Mouse (Mus musculus) liver, adult 2 months (tissue): ENCODE data around the gene Peak1. TPM values are rescaled to one million over a fixed set of nuclear protein-coding genes. Genes with fewer than 3 reads are reported as not detected.

Experiments
- DNase-seq: peaks from one replicate; pipeline ENCODE4 v3.0.0-alpha.2; 2011; ENCODE audit warnings: low read depth, low spot score; ENCODE audit errors: extremely low read depth
- H3K27ac ChIP-seq: fragments of 200-500 bp; replicated peaks from 2 replicates; pipeline ENCODE4 v1.5.1; 2012; ENCODE audit warnings: low read depth, mild to moderate bottlenecking, control low read depth, inconsistent platforms, low read length; ENCODE audit not compliant: insufficient read depth
- H3K27me3 ChIP-seq: fragments of 200-500 bp; 2 replicates; pipeline ENCODE4 v1.6.1; 2012; ENCODE audit warnings: mild to moderate bottlenecking, moderate library complexity, low read length, inconsistent platforms; ENCODE audit not compliant: control insufficient read depth, insufficient read depth
- H3K36me3 ChIP-seq: fragments of 200-500 bp; 2 replicates; pipeline ENCODE4 v1.6.1; 2012; ENCODE audit warnings: low read length, inconsistent platforms; ENCODE audit not compliant: control insufficient read depth, insufficient read depth
- H3K4me1 ChIP-seq: fragments of 200-500 bp; 2 replicates; pipeline ENCODE4 v1.6.1; 2011; ENCODE audit warnings: low read length; ENCODE audit not compliant: control insufficient read depth, insufficient read depth
- H3K4me3 ChIP-seq: fragments of 200-500 bp; 2 replicates; pipeline ENCODE4 v1.5.1; 2011; ENCODE audit warnings: low read depth, mild to moderate bottlenecking, control low read depth, low read length, moderate library complexity; ENCODE audit not compliant: insufficient read depth
- H3K79me2 ChIP-seq: fragments of 200-500 bp; 2 replicates; pipeline ENCODE4 v1.6.1; 2012; ENCODE audit warnings: inconsistent platforms, mild to moderate bottlenecking, low read length, moderate library complexity; ENCODE audit not compliant: control insufficient read depth, insufficient read depth
- H3K9ac ChIP-seq: fragments of 200-500 bp; 2 replicates; pipeline ENCODE4 v1.6.1; 2012; ENCODE audit warnings: low read depth, mild to moderate bottlenecking, control low read depth, inconsistent platforms, low read length
- CTCF ChIP-seq: fragments of 200-500 bp; IDR thresholded peaks from 2 replicates; pipeline ENCODE4 v1.5.1; 2011; ENCODE audit warnings: low read depth, low read length, control low read depth
- POLR2A ChIP-seq: fragments of 200-500 bp; IDR thresholded peaks from 2 replicates; pipeline ENCODE4 v1.6.1; 2011; ENCODE audit warnings: low read length, control low read depth; ENCODE audit not compliant: insufficient read depth; ENCODE audit errors: extremely low read depth
- WGBS: fragments of 180-500 bp; shearing (Covaris S2); methylation state at CpG from one replicate; pipeline ENCODE4 v1.1.7; 2018; 5-methylcytosine and 5-hydroxymethylcytosine counted together
- polyA plus RNA-seq: library from polyadenylated mRNA; depleted of rRNA; stranded (reverse); fragments of >200 nt; gene quantifications from 2 replicates; pipeline ENCODE4 v1.2.3, GENCODE M21; 2012
- total RNA-seq: library from RNA; depleted of rRNA; stranded (reverse); fragments of >200 nt; gene quantifications from 2 replicates; pipeline ENCODE4 v1.2.3, GENCODE M21; 2014

Peak1 gene
- total and polyA plus RNA-seq, 2 experiments = 2.8 to 10.7 TPM

GRCm38 (mm10) chr9:56244336-56244735 is 173.5 kb downstream of the Peak1 start:
- TF ChIP-seq CTCF (no peak), POLR2A (no peak)
- H3K27me3 ChIP-seq = no peaks in the 10 kb centered on the region
- H3K79me2 ChIP-seq = no peaks in the 10 kb centered on the region; the same call in 1 of the 2 replicates
- no peak overlapping the region for H3K27ac ChIP-seq
- no peak overlapping the region for H3K4me3 ChIP-seq
- no peaks in the 10 kb centered on the region for H3K4me1 ChIP-seq
- DNase-seq = no peak
- H3K9ac ChIP-seq = no peak overlapping the region
- 97% methylated on average over 8 of the region's 8 CpGs for WGBS
- peaks cover 19% of the 10 kb centered on the region for H3K36me3 ChIP-seq

- H3K27me3 ChIP-seq = no peaks in the 10 kb centered on the region
- no peaks in the 10 kb centered on the region for H3K4me1 ChIP-seq
- H3K27ac ChIP-seq = no peak overlapping the region
- no peak for TF ChIP-seq POLR2A
- TF ChIP-seq CTCF = no peak
- DNase-seq = no peak
- H3K79me2 ChIP-seq = no peaks in the 10 kb centered on the region; the same call in 1 of the 2 replicates
- WGBS = 72% methylated on average over 7 of the region's 7 CpGs
- no peak overlapping the region for H3K4me3 ChIP-seq
- peaks cover 19% of the 10 kb centered on the region for H3K36me3 ChIP-seq
- H3K9ac ChIP-seq = no peak overlapping the region
These were observed 174.0 kb downstream of the Peak1 start for GRCm38 (mm10) chr9:56243885-56244284.

GRCm38 (mm10) chr9:56242686-56243085 is 175.2 kb downstream of the Peak1 start:
- H3K9ac ChIP-seq = no peak overlapping the region
- peaks cover 19% of the 10 kb centered on the region for H3K36me3 ChIP-seq
- no peak for DNase-seq
- H3K79me2 ChIP-seq = no peaks in the 10 kb centered on the region; the same call in 1 of the 2 replicates
- no peaks in the 10 kb centered on the region for H3K27me3 ChIP-seq
- 95% methylated on average over 3 of the region's 3 CpGs for WGBS
- H3K4me1 ChIP-seq = no peaks in the 10 kb centered on the region
- H3K4me3 ChIP-seq = no peak overlapping the region
- TF ChIP-seq CTCF (no peak), POLR2A (no peak)
- no peak overlapping the region for H3K27ac ChIP-seq

- Histone ChIP-seq H3K27me3 (no peaks in the 10 kb centered on the region), H3K79me2 (no peaks in the 10 kb centered on the region), H3K36me3 (peaks cover 17% of the 10 kb centered on the region), H3K4me3 (no peak overlapping the region), H3K27ac (no peak overlapping the region), H3K4me1 (no peaks in the 10 kb centered on the region), H3K9ac (no peak overlapping the region)
- DNase-seq = no peak
- TF ChIP-seq POLR2A (no peak), CTCF (no peak)
- 97% methylated on average over 5 of the region's 5 CpGs for WGBS
These were observed 176.8 kb downstream of the Peak1 start for GRCm38 (mm10) chr9:56241076-56241475.

DNA sequence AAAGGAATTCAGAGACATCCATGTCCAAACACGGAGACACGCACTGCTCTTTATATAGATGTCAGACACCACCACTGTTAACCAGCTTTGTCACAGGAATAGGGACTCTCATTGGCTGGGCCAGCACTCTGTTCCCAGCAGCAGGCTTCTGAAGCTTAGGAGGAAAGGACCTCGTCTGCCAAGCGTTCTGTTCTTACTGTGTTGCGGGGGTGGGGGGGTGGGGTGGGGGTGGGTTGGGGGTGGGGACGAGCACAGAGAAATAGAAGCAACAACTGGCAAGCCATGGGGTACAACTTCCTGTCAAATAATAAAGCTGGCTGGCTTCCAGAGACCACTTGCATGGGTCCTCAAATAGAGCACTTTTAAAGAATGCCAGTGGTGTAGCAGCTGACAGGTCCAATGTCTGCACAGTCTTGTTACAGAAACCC is 182.0 kb downstream of the Peak1 start:
- Histone ChIP-seq H3K27ac (no peak overlapping the region), H3K79me2 (no peaks in the 10 kb centered on the region; the same call in 1 of the 2 replicates), H3K27me3 (no peaks in the 10 kb centered on the region), H3K4me3 (no peak overlapping the region), H3K4me1 (no peaks in the 10 kb centered on the region), H3K9ac (no peak overlapping the region), H3K36me3 (peaks cover 10% of the 10 kb centered on the region)
- no peak for TF ChIP-seq CTCF
- no peak for TF ChIP-seq POLR2A
- 78% methylated on average over 6 of the region's 6 CpGs for WGBS
- no peak for DNase-seq

- WGBS = 92% methylated on average over 5 of the region's 5 CpGs
- TF ChIP-seq POLR2A (no peak), CTCF (no peak)
- peaks cover 7% of the 10 kb centered on the region for H3K36me3 ChIP-seq
- no peaks in the 10 kb centered on the region for H3K4me1 ChIP-seq
- H3K9ac ChIP-seq = no peak overlapping the region
- DNase-seq = no peak
- no peak overlapping the region for H3K4me3 ChIP-seq
- H3K27ac ChIP-seq = no peak overlapping the region
- H3K79me2 ChIP-seq = no peaks in the 10 kb centered on the region; the same call in 1 of the 2 replicates
- H3K27me3 ChIP-seq = no peaks in the 10 kb centered on the region
These were observed 182.6 kb downstream of the Peak1 start for GRCm38 (mm10) chr9:56235281-56235680.
